Mouse (Mus musculus) embryo, embryonic 9.5 days (tissue): ENCODE measurements at regions not wholly inside any gene's neighbourhood (a gene's known extent, or its start where the extent isn't known, plus 50 kb on each side); places are given as distances from the start of the nearest gene placed in this dataset.

Experiments used
- DNase-seq: peaks from one replicate; pipeline ENCODE4 v3.0.0-alpha.2; 2017; ENCODE audit errors: extremely low spot score

DNA sequence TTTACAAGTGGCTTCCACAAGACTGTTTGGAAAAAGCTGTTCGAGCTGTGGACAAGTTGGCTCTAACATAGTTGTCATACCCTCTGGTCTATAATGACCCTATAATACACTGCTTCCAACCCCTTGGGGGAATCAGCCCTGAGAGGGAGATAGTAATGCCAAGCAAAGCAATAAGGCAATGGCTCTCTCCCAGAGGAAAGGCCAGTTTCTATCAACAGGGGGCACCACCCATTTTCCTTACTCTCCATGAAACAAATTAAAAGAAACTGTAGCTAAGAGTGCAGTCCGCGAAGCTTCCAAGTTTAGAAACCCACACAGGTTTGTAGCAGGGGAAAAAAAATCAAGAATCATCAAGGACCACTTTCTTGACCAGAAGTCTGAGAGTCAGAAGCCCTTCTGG lies 115.9 kb upstream of the Sstr4 start:
- no peak for DNase-seq

DNA sequence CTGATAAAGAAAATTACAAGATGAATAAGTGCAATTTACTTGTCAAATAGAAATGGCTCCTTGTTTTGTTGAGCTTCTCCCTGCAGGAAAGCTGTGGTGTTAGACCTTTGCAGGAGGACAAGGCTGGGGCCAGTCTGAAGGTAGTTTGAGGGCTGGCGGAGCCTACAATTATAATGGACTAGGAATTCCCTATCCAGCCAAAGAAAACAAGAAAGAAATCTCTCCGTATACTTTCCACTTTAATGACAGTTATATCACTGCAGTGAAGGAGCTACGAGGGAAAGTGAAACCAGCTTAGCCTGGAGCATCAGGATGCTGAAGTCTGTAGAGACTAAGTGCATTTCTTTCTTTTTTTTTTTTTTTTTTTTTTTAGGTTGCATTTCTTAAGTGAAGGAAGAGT lies 104.8 kb upstream of the Sstr4 start:
- no peak for DNase-seq

DNA sequence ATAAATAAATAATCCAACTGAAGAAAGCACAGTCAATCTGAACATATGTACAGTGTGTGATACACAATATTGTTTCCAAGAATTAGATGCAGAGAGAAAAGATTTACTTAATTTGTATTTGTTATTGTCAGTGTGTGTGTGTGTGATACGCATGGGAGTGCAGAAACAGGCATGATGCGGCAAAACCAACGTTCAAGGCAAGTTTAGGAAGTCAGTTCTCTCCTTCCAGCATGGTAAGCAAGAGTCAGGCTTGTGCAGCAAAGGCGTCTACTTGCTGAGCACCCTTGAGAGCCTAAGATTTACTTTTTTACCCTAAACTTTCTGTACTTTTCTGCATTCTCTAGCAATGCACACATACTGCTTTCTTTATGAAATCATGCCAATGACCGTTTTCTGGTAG lies 102.7 kb upstream of the Sstr4 start:
- DNase-seq = no peak

GRCm38 (mm10) chr2:148292895-148293294 lies 102.2 kb upstream of the Sstr4 start:
- no peak for DNase-seq

DNA sequence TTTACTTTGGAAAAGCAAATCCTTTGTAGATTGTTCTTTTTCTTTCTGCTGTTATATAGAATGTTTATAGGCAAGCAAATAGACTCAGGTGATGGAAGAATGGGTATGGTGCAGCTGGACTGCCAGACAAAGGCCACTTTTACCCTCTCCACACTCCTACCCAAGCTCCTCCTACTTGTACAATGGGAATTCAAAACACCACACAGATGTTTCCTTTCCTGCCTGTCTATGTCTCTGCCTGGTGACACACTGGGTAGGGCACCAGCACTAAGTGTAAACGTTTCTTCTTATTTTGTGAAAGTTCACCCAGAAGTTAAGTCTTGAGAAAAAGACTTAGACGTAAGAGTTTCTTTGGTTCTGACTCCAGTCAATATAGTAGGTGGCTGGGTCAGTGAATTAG lies 94.3 kb upstream of the Sstr4 start:
- no peak for DNase-seq

DNA sequence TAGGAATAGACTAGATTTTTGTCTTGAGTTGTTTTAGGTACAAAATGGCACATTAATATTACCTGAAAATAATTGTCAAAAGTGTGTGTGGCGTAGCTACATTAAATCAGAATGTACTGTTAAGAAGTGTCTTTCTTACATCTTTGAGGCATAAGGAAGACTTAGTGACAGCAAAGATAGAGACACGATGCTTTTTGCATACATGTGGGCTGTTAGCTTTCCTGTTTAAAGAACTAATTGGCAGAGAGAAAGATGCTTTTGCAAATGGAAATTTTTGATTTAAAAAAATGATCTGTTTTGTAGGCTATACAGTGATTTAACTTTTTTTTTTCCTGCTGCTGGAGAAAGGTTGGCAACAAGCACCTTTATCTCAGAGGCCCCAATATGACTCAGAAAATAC lies 82.9 kb upstream of the Sstr4 start:
- no peak for DNase-seq

- DNase-seq = no peak
These were observed 74.2 kb upstream of the Sstr4 start for GRCm38 (mm10) chr2:148320896-148321295.

DNA sequence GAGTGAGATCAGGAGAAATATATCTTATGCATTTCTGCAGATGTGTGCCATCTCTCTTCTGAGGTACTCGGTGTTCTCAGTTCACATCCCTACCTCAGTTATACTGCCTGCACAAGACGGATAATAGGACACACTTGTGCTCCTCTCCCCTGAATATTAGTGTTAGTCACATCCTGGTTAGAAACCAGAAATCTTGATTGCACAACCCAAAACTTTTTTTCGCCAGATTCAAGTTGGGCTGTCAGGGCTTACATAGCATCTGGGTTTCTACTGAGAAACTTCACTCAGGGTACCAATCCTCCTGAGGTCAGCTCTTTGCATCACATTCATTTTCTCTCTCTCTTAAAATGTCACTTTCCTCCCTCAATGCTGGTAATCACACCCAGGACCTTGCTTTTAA lies 69.8 kb upstream of the Sstr4 start:
- no peak for DNase-seq

DNA sequence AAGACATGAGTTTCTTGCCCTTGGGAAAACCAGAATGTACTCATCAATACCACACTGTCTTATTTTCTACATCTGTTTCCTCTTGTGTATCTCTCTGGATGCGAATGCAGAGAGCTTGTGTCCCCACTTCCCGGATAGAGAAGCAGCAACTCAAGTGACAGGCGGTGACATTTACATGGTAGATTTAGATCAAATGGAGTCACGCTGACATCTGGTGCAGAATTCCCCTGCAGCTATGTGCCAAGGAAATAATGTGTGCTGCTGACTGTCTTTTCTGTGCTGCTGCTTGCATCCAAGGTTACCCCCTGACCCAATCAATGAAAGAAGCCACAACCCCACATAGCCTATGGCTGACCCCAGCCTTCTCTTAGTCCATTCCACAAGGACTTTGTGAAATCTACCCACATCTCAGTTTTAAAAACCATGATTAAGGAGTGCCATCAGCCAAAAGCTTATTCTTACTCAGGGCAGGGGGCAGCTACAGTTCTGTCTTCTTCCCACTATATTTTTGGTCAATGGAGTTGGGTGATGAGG lies 69.2 kb upstream of the Sstr4 start:
- DNase-seq = peak; percentile 6

DNA sequence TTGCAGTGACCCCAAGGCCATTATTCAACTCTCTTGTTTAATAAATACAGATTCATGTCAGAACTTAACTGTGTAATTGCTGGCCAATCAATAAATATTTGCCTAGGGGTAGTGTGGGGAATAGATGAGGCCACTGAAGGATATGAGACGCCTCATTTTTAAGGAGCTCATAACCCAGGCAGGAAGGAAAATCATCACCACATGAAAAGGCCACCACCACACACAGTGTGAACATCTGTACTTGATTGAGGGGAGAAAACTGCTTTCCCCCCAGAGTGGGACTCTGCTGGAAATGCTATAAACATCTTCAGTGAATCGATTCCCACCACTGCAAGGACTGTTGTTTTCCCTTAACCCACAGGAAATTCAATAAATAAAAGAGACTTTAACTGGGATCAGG lies 68.7 kb upstream of the Sstr4 start:
- DNase-seq = peak; percentile 12

DNA sequence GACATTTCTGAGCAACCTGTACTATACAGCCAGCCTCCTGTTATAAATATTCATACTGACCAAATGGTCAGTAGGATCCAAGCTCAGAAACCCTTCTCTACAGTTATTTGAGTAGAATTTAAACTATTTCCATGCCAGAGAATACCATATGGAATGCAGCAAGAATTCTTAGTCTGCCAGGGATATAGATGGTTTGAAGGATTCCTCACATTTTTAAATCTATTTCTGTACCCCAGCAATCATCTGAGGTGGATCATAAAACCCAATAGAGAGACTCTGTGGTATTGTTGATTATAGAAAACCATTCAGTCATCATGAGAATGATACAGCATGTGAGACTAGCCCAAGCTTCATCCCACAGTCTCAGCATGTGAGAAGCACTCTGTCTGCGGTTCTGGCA lies 67.6 kb upstream of the Sstr4 start:
- DNase-seq = no peak

GRCm38 (mm10) chr2:148330368-148330767 lies 64.8 kb upstream of the Sstr4 start:
- no peak for DNase-seq

DNA sequence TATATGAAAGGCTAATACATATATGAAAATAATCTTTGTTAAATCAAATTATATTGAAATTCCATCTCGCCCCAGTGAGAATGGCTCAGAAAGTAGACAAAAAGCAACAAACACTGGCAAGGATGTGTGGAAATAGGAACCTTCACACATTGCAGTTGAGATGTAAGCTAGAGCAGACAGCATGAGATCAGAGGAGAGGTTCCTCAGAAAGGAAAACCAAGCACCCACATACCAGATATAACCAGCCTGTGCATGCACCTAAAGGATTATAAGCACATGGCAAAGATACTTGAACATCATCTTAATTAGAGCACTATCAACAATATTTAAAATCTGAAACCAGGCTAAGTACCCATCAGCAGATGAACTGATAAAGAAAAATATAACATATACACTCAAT lies 60.6 kb upstream of the Sstr4 start:
- no peak for DNase-seq

DNA sequence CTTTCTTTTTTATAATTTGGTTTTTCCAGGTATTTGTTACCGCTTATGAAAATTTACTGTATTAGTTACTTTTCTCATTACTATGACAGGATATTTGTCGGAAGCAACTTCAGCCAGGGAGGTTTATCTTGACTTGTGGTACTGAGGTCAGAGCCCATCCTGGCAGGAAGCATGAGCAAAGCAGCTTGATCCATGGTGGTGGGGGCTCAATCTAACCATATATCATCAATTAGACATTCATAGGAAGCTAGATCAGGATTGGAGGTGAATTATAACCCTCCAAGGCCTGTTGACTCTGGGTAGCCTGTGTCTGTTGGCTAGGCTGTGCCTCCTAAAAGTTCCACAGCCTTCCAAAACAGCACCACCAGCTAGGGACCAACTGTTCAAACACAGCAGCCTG lies 58.5 kb upstream of the Sstr4 start:
- DNase-seq = no peak

DNA sequence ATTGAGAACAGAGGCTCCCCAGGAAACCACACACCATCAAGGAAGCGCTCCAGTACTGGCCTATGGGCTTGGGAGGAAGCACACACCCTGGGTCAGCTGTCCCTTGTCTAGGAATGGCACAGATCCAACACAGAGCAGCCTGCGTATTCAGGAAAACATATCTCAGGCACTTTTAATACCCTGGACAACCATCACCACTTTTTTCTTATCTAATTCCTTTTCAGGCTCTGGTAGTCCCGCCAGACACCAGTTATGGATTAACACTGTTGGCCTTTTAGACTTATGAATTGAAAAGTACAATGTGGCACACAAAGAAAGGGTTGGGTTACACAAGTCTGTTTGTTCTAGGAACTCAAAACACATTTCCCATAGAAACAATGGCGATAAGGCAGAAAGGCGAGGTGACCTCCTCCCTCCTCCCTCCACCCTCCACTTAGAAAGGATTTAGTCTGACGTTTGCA lies 56.8 kb upstream of the Sstr4 start:
- DNase-seq = no peak

- DNase-seq = no peak
These were observed 56.2 kb upstream of the Sstr4 start for GRCm38 (mm10) chr2:148338894-148339293.

DNA sequence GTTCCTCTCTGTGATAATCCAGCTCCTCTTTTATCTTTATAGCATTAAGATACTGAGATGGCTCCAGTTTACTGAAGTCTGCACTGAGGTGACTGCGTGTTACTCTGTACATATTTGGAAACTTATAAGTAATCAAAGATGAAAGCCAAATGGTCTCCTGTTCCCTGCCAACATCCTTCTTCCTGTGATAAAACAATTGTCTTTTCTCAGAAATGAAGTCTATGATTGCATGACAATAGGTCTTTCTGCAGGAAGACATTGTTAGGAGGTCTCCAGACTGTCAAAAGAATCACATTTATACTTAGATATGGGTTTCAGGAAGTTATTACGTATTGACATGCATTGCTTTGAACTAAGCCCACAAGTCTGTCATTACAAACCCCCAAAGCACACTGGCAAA lies 51.0 kb upstream of the Sstr4 start:
- no peak for DNase-seq
